Mouse (Mus musculus) brown adipose tissue, adult 24 weeks (tissue): ENCODE results near the gene G6pc2. TPM values are rescaled to one million over a fixed set of nuclear protein-coding genes. Genes with fewer than 3 reads are reported as not detected.

Experiments
- polyA plus RNA-seq: library from polyadenylated mRNA; stranded (reverse); fragments of >200 nt; gene quantifications from 2 replicates; pipeline ENCODE4 v1.2.4, GENCODE M21; 2012; ENCODE audit not compliant: missing spikeins, insufficient read depth, insufficient read length

G6pc2 gene
- polyA plus RNA-seq, 1 experiment = not detected

Other genes starting within 250 kb of the G6pc2 start
- 3.3 and 3.6 TPM in 2 replicates for gene Nostrin, start 75.3 kb upstream of the G6pc2 start, polyA plus RNA-seq
- gene Spc25, start 4.9 kb upstream of the G6pc2 start, polyA plus RNA-seq = 1.3 TPM in 1 of 2 replicates, not detected in the other
- gene Abcb11, start 131.5 kb downstream of the G6pc2 start, polyA plus RNA-seq = not detected in 2 replicates
- gene Dhrs9, start 169.4 kb downstream of the G6pc2 start, polyA plus RNA-seq = 4.6 and 8.4 TPM in 2 replicates